In the genomic region with DNA sequence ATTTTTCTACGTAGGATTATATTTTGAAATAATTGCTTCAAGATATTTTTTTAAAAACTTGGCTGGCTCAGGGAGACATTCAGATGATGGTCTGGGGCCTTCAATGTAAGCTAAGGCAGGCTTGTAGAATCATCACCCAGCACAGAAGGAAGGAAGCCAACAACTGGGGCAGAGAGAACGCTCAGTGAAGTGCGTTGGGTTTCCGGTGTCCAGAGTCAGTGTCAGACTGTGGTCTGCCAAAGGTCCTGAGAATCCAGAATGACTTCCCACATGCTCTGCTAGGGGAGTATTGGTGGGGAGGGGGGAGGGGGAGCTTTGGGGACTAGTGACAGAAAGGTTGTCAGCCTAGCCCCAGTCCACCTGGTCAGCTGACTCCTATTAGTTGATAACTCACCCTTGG, we compare ENCODE assay signal across 9 mouse cellular contexts.
DNase-seq lines count a peak whose midpoint lies in the region; ATAC-seq and TF ChIP-seq lines count a peak whose summit lies in the region.
"Had no signal": no experiment of that assay in that cellular context is flagged by ENCODE, and none has a peak within 500 bp of the region (broad histone marks: within the 10 kb centered on the region; RNA-seq: fewer than 3 reads in every experiment).

No protein-coding gene starts in this region.

- peak overlapping the region; percentile 69 for H3K4me2 ChIP-seq in heart, embryonic 14.5 days (ENCODE audit: low read length)
- peak overlapping the region; percentile 43 for H3K4me2 ChIP-seq in limb, embryonic 15.5 days

- H3K27ac ChIP-seq in kidney, adult 2 months (ENCODE audit: insufficient read depth, low read depth, low read length), result peak overlapping the region; percentile 89
- H3K27ac ChIP-seq in heart, embryonic 14.5 days (replicated peaks in 1 of 2; ENCODE audit: control insufficient read depth in 1 of 2, insufficient read depth in 1 of 2, low read depth in 2 of 2, low read length in 2 of 2), result peak overlapping the region; percentile 73 to 79
- peak overlapping the region; percentile 67 for H3K27ac ChIP-seq in limb, embryonic 15.5 days
- H3K27ac ChIP-seq in olfactory bulb, adult 2 months (ENCODE audit: insufficient read depth, low read depth, low read length), result no peak overlapping the region

- H3K4me3 ChIP-seq in kidney, adult 2 months (ENCODE audit: insufficient read depth, low read depth, low read length), result peak overlapping the region; percentile 16; the same call in 1 of the 2 replicates
- H3K4me3 ChIP-seq in heart, embryonic 14.5 days (ENCODE audit: control insufficient read depth in 1 of 2, insufficient read depth in 1 of 2, low read depth in 1 of 2, low read length in 2 of 2), result peak overlapping the region in 1 of 2 experiments; percentile 34; a peak in 2 of 4 replicates
- H3K4me3 ChIP-seq in limb, embryonic 15.5 days, result peak overlapping the region; percentile 29
- 0 out of 2 replicates have a peak overlapping the region, but pooled peaks have one; percentile 4 for H3K4me3 ChIP-seq in olfactory bulb, adult 2 months (ENCODE audit: insufficient read depth, low read depth, low read length)
- H3K4me3 ChIP-seq: erythroblast, embryonic 14.5 days had no signal

- 15% methylated on average over 4 of the region's 4 CpGs for WGBS in kidney, adult 2 months
- 33% methylated on average over 4 of the region's 4 CpGs for WGBS in heart, embryonic 14.5 days
- WGBS in limb, embryonic 15.5 days, result 48% methylated on average over 4 of the region's 4 CpGs
- 62% methylated on average over 4 of the region's 4 CpGs for WGBS in olfactory bulb, adult 2 months

- H3K27me3 ChIP-seq in kidney, adult 2 months (replicated peaks; ENCODE audit: control insufficient read depth, insufficient read depth, low read length), result no peaks in the 10 kb centered on the region
- no peaks in the 10 kb centered on the region for H3K27me3 ChIP-seq in heart, embryonic 14.5 days (ENCODE audit: control insufficient read depth, insufficient read depth, low read length)
- H3K27me3 ChIP-seq in limb, embryonic 15.5 days, result no peaks in the 10 kb centered on the region

- no peak for TF ChIP-seq POLR2A in kidney, adult 2 months (IDR thresholded peaks at IDR 0.05; ENCODE audit: low read depth, low read length)
- no peak for TF ChIP-seq POLR2A in olfactory bulb, adult 2 months (IDR thresholded peaks at IDR 0.05; ENCODE audit: insufficient read depth, low read depth, low read length)

- peaks cover 29% of the 10 kb centered on the region for H3K4me1 ChIP-seq in kidney, adult 2 months (ENCODE audit: control insufficient read depth, insufficient read depth, low read length)
- peaks cover 15 to 24% of the 10 kb centered on the region in 2 experiments for H3K4me1 ChIP-seq in heart, embryonic 14.5 days (ENCODE audit: control insufficient read depth in 2 of 2, insufficient read depth in 2 of 2, low read length in 2 of 2)
- peaks cover 20% of the 10 kb centered on the region for H3K4me1 ChIP-seq in limb, embryonic 15.5 days
- peaks cover 10% of the 10 kb centered on the region for H3K4me1 ChIP-seq in olfactory bulb, adult 2 months (ENCODE audit: control insufficient read depth, insufficient read depth, low read length)

- no peak for TF ChIP-seq CTCF in kidney, adult 2 months (conservative IDR thresholded peaks at IDR 0.05; ENCODE audit: insufficient read depth, insufficient read length, low read depth, low read length)
- no peak for TF ChIP-seq CTCF in olfactory bulb, adult 2 months (IDR thresholded peaks at IDR 0.05; ENCODE audit: insufficient read depth, low read depth, low read length)

- DNase-seq in kidney, adult 2 months, result peak; percentile 61
- DNase-seq in kidney, adult 11 months, result no peak
- no peak for DNase-seq in thymus, postnatal 36 days
- DNase-seq in frontal cortex, postnatal 25 days (ENCODE audit: low spot score in 2 of 2), result no peak
- DNase-seq in urinary bladder, adult 18-20 months (ENCODE audit: low spot score in 2 of 2), result no peak

- peak overlapping the region; percentile 65 for H3K9ac ChIP-seq in heart, embryonic 14.5 days (ENCODE audit: low read length)
- 0 out of 2 replicates have a peak overlapping the region, but pooled peaks have one; percentile 20 for H3K9ac ChIP-seq in limb, embryonic 15.5 days

- H3K9me3 ChIP-seq in heart, embryonic 14.5 days (ENCODE audit: control insufficient read depth, low read length), result no peaks in the 10 kb centered on the region
- no peaks in the 10 kb centered on the region for H3K9me3 ChIP-seq in limb, embryonic 15.5 days

- no peak for ATAC-seq in heart, embryonic 14.5 days (ENCODE audit: insufficient number of reproducible peaks, insufficient read depth, low FRiP score, low read depth)
- no peak for ATAC-seq in limb, embryonic 15.5 days (ENCODE audit: insufficient number of reproducible peaks, low FRiP score, low TSS enrichment, low read depth)

- H3K36me3 ChIP-seq in kidney, adult 2 months (ENCODE audit: control insufficient read depth, insufficient read depth, low read length), result no peaks in the 10 kb centered on the region
- no peaks in the 10 kb centered on the region for H3K36me3 ChIP-seq in heart, embryonic 14.5 days (ENCODE audit: control insufficient read depth, insufficient read depth, low read length)
- H3K36me3 ChIP-seq in limb, embryonic 15.5 days, result no peaks in the 10 kb centered on the region
